Mouse (Mus musculus) left cerebral cortex, adult 2 months (tissue): ENCODE results near the gene Rasgef1b. TPM values are rescaled to one million over a fixed set of nuclear protein-coding genes. Genes with fewer than 3 reads are reported as not detected.

Experiments used
- DNase-seq, 2 experiments: peaks; one replicate each; pipeline ENCODE4 v3.0.0; 2021 to 2022; ENCODE audit warnings: low spot score in 2 of 2, mixed read lengths in 1 of 2; ENCODE audit errors: extremely low spot score in 1 of 2
- H3K27ac ChIP-seq: fragments of 200-600 bp; 2 replicates; pipeline ENCODE4 v1.8.1; 2022
- H3K4me3 ChIP-seq: fragments of 200-600 bp; 2 replicates; pipeline ENCODE4 v1.8.1; 2022
- CTCF ChIP-seq: fragments of 200-600 bp; IDR thresholded peaks from 2 replicates; pipeline ENCODE4 v1.8.1; 2022; ENCODE audit warnings: antibody characterized with exemption, mild to moderate bottlenecking, moderate library complexity
- intact Hi-C: fragments of 180-260 bp; cut with DNase I; formaldehyde crosslinking; loops from one replicate; pipeline ENCODE4 v1.15.1; 2025
- total RNA-seq, 2 experiments: library from RNA; stranded (reverse); gene quantifications; 2 replicates each; pipeline ENCODE4 v1.2.3; 2021

Gene Rasgef1b
- total RNA-seq, 2 experiments from 2014 or later: 65.7 to 88.8 TPM

- no peak for DNase-seq
- intact Hi-C loops: no loop called here
- H3K4me3 ChIP-seq: no peak overlapping the region
- TF ChIP-seq CTCF: no peak
- peak overlapping the region; percentile 54 for H3K27ac ChIP-seq
Measured at GRCm38 (mm10) chr5:99215207-99216157, 513.4 kb downstream of the Rasgef1b start.

- peak; percentile 39 to 46 for DNase-seq
- no peak for TF ChIP-seq CTCF
- Histone ChIP-seq H3K4me3 (no peak overlapping the region), H3K27ac (peak overlapping the region; percentile 5; the same call in 1 of the 2 replicates)
- intact Hi-C loops: no loop called here
Measured at GRCm38 (mm10) chr5:99214400-99214799, 514.5 kb downstream of the Rasgef1b start.

- no peak for DNase-seq
- intact Hi-C loops: no loop called here
- Histone ChIP-seq H3K4me3 (no peak overlapping the region), H3K27ac (peak overlapping the region; percentile 44; the same call in 1 of the 2 replicates)
- TF ChIP-seq CTCF: no peak
Measured at GRCm38 (mm10) chr5:99213211-99213610, 515.7 kb downstream of the Rasgef1b start.

GRCm38 (mm10) chr5:99203475-99203874 lies 525.4 kb downstream of the Rasgef1b start:
- DNase-seq: no peak
- Histone ChIP-seq H3K4me3 (no peak overlapping the region), H3K27ac (no peak overlapping the region)
- no peak for TF ChIP-seq CTCF
- intact Hi-C loops: loop anchor here (2.0 to 10.0 kb wide), 5 partner anchors 44 to 834 kb away; partner anchors contain the start of genes Enoph1 and Hnrnpdl

GRCm38 (mm10) chr5:99202074-99202837 lies 526.6 kb downstream of the Rasgef1b start:
- Histone ChIP-seq H3K27ac (no peak overlapping the region), H3K4me3 (peak overlapping the region; percentile 20; the same call in 1 of the 2 replicates)
- intact Hi-C loops: loop anchor here (1.0 to 10.0 kb wide), 6 partner anchors 45 to 835 kb away; partner anchors contain the start of genes Enoph1 and Hnrnpdl
- peak; percentile 58 to 64 for DNase-seq
- peak; percentile 72 for TF ChIP-seq CTCF

GRCm38 (mm10) chr5:99195436-99195835 lies 533.4 kb downstream of the Rasgef1b start:
- no peak for TF ChIP-seq CTCF
- no peak for DNase-seq
- intact Hi-C loops: no loop called here

GRCm38 (mm10) chr5:99190941-99191800 lies 537.7 kb downstream of the Rasgef1b start:
- H3K4me3 ChIP-seq: no peak overlapping the region
- no peak for TF ChIP-seq CTCF

More at GRCm38 (mm10) chr5:99195436-99195835, 533.4 kb downstream of the Rasgef1b start:
- Histone ChIP-seq H3K4me3 (no peak overlapping the region), H3K27ac (no peak overlapping the region)

GRCm38 (mm10) chr5:99183637-99184036 lies 545.2 kb downstream of the Rasgef1b start:
- intact Hi-C loops: no loop called here
- Histone ChIP-seq H3K27ac (no peak overlapping the region), H3K4me3 (no peak overlapping the region)
- no peak for TF ChIP-seq CTCF
- DNase-seq: no peak

More at GRCm38 (mm10) chr5:99190941-99191800, 537.7 kb downstream of the Rasgef1b start:
- no peak for DNase-seq
- intact Hi-C loops: no loop called here
- H3K27ac ChIP-seq: no peak overlapping the region

GRCm38 (mm10) chr5:99174608-99175385 lies 554.1 kb downstream of the Rasgef1b start:
- no peak for TF ChIP-seq CTCF
- no peak for DNase-seq
- no peak overlapping the region for H3K27ac ChIP-seq
- intact Hi-C loops: no loop called here
- no peak overlapping the region for H3K4me3 ChIP-seq

GRCm38 (mm10) chr5:99169836-99170235 lies 559.0 kb downstream of the Rasgef1b start:
- TF ChIP-seq CTCF: no peak
- intact Hi-C loops: no loop called here
- no peak for DNase-seq

More at GRCm38 (mm10) chr5:99169836-99170235, 559.0 kb downstream of the Rasgef1b start:
- H3K4me3 ChIP-seq: no peak overlapping the region
- H3K27ac ChIP-seq: no peak overlapping the region
